Mouse (Mus musculus) ES-E14 (cell line): ENCODE measurements around the gene Lemd1.

Experiments
- HCFC1 ChIP-seq: IDR thresholded peaks from 2 replicates; pipeline ENCODE4 v1.6.1; 2012; ENCODE audit warnings: low read length, inconsistent platforms, borderline replicate concordance; ENCODE audit not compliant: insufficient read depth
- MAFK ChIP-seq: IDR thresholded peaks from 2 replicates; pipeline ENCODE4 v1.6.1; 2014; ENCODE audit warnings: mild to moderate bottlenecking, low read depth, low read length, inconsistent platforms; ENCODE audit not compliant: insufficient read depth

DNA sequence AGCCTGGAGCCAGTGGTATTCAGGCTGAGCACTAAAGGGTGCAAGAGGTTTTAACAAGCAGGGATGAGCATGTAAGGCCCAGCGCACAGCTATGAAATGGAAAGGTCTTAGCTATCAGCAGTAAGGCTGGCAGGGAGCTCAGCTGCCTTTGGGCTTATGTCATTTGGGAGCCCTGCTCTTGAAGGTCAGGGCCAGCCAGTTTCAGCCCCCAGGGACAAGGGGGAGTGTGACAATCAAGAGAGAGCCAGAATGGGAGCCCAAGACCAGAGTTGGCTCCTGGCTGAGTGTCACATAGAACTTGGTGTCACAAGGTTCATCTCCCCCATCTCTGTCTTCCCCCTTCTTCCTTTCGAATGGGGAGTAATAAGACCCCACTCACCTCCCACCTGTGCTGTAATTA is 96.2 kb downstream of the Lemd1 start:
- TF ChIP-seq MAFK (no peak), HCFC1 (no peak)
